Mouse (Mus musculus): ENCODE data around the gene Gulp1.

- TF ChIP-seq CTCF (IDR thresholded peaks at IDR 0.05) (no peak), POLR2A (IDR thresholded peaks at IDR 0.05; ENCODE audit: insufficient read depth, low read depth, low read length) (no peak), EP300 (IDR thresholded peaks at IDR 0.05; ENCODE audit: insufficient read depth, low read depth, low read length) (no peak)
Measured at GRCm38 (mm10) chr1:44584886-44585385, 33.6 kb downstream of the Gulp1 start.
